Mouse (Mus musculus) heart, postnatal 0 days (tissue): ENCODE results near the gene Slc22a21. TPM values are rescaled to one million over a fixed set of nuclear protein-coding genes. Genes with fewer than 3 reads are reported as not detected.
"Not testable (repeated sequence)": the region's sequence is repeated elsewhere in the genome, so short reads cannot be mapped to it uniquely, and the experiment has no call there.

Experiments used
- ATAC-seq: fragments of 200-750 bp; cut with Nextera tagmentation; 2 replicates; pipeline ENCODE4 v1.8.0; 2017; ENCODE audit warnings: low read depth, moderate number of reproducible peaks, moderate library complexity; ENCODE audit not compliant: insufficient read depth
- DNase-seq: peaks from one replicate; pipeline ENCODE4 v3.0.0-alpha.2; 2016; ENCODE audit warnings: low spot score
- H3K27ac ChIP-seq: fragments of 300-500 bp; sonication (generic); 2 replicates; pipeline ENCODE4 v1.5.1; 2014; ENCODE audit warnings: low read depth, mild to moderate bottlenecking
- H3K27me3 ChIP-seq: fragments of 300-500 bp; sonication (generic); 2 replicates; pipeline ENCODE4 v1.6.1; 2014; ENCODE audit warnings: low read length, mixed read lengths; ENCODE audit not compliant: control insufficient read depth, insufficient read depth
- H3K36me3 ChIP-seq: fragments of 300-500 bp; sonication (generic); replicated peaks from 2 replicates; pipeline ENCODE4 v1.6.1; 2014; ENCODE audit warnings: low read length, mixed read lengths; ENCODE audit not compliant: control insufficient read depth, insufficient read depth
- H3K4me1 ChIP-seq: fragments of 300-500 bp; sonication (generic); 2 replicates; pipeline ENCODE4 v1.6.1; 2014; ENCODE audit warnings: antibody characterized with exemption; ENCODE audit not compliant: control insufficient read depth, insufficient read depth
- H3K4me2 ChIP-seq: fragments of 300-500 bp; sonication (generic); 2 replicates; pipeline ENCODE4 v1.6.1; 2014; ENCODE audit warnings: low read depth, mild to moderate bottlenecking, low read length, moderate library complexity
- H3K4me3 ChIP-seq: fragments of 300-500 bp; sonication (generic); 2 replicates; pipeline ENCODE4 v1.5.1; 2014; ENCODE audit warnings: low read depth, low read length
- H3K9ac ChIP-seq: fragments of 300-500 bp; sonication (generic); replicated peaks from 2 replicates; pipeline ENCODE4 v1.6.1; 2014; ENCODE audit warnings: low read depth, low read length, mixed read lengths
- H3K9me3 ChIP-seq: fragments of 300-500 bp; sonication (generic); replicated peaks from 2 replicates; pipeline ENCODE4 v1.6.1; 2016; ENCODE audit warnings: low read length; ENCODE audit not compliant: control insufficient read depth
- CTCF ChIP-seq: IDR thresholded peaks from 2 replicates; pipeline ENCODE4 v1.5.1; 2016; ENCODE audit warnings: antibody characterized with exemption, control low read depth, low read depth
- EP300 ChIP-seq: IDR thresholded peaks from 2 replicates; pipeline ENCODE4 v1.6.1; 2016; ENCODE audit warnings: antibody characterized with exemption, low read depth
- WGBS: fragments of 180-500 bp; shearing (Covaris S2); extraction: QIAGEN DNeasy Blood & Tissue Kit; methylation state at CpG from one replicate; pipeline ENCODE4 v1.1.7; 2014; 5-methylcytosine and 5-hydroxymethylcytosine counted together
- polyA plus RNA-seq: library from polyadenylated mRNA; unstranded; fragments of >200 nt; fragmentation: Nextera tagmentation; extraction: Ambion mirVana; gene quantifications from 2 replicates; pipeline ENCODE4 v1.2.1, GENCODE M21; 2015
- total RNA-seq: library from RNA; depleted of rRNA; stranded (reverse); fragments of >200 nt; gene quantifications from 2 replicates; pipeline ENCODE4 v1.2.3, GENCODE M21; 2014; ENCODE audit warnings: low replicate concordance

Gene Slc22a21
- total and polyA plus RNA-seq, 2 experiments from 2014 or later = 1.5 to 3.2 TPM

DNA sequence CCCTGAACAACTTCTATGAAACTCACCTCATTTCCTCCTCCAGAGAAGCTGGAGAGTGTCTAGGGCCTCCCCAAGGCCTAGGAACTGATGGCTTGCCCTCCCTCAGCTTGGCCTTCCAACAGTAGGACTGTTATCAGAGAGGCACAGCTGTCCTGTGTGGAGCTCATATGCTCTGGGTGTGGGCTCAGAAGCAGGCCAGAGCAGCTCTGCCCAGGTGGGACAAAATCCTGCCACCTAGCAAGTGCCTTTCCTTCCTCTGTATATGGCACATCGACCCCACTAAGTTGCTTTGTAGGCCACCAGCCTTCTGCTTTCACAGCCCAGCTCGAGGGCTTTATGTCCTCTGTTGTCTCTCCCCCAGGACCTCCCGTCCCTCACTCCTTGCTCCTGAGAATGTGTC lies 24.6 kb upstream of the Slc22a21 start:
- Histone ChIP-seq H3K27me3 (0 out of 2 replicates have a peak, but pooled peaks cover 6% of the 10 kb centered on the region), H3K4me3 (no peak overlapping the region), H3K9ac (no peak overlapping the region), H3K9me3 (no peaks in the 10 kb centered on the region), H3K27ac (no peak overlapping the region), H3K4me2 (no peak overlapping the region), H3K4me1 (peaks cover 3% of the 10 kb centered on the region; the same call in 1 of the 2 replicates), H3K36me3 (no peaks in the 10 kb centered on the region)
- DNase-seq (no peak), ATAC-seq (no peak)
- TF ChIP-seq EP300 (no peak), CTCF (no peak)
- 78% methylated on average over 3 of the region's 3 CpGs for WGBS

DNA sequence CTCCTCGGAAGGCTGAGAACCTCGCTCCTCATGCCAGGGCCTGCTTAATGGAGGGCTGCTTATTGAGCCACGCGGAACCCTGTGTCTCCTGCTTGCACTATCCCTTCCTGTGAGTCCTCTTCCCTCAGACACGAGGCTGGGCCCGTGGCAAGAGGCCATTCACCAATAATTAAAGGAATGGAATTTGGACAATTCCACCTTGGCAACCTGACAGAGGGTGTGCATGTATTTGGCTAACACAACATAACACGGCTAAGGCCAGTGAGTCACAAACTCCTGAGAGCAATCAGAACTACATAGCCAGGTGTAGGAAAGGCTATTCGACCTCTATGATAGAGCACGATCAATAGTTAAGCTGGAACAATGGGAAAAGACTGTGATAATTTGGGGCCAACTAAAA lies 24.1 kb upstream of the Slc22a21 start:
- H3K4me1 ChIP-seq = peaks cover 3% of the 10 kb centered on the region; the same call in 1 of the 2 replicates
- no peak overlapping the region for H3K27ac ChIP-seq
- 0 out of 2 replicates have a peak, but pooled peaks have one; percentile 21 for ATAC-seq
- no peaks in the 10 kb centered on the region for H3K9me3 ChIP-seq
- H3K4me3 ChIP-seq = no peak overlapping the region
- H3K27me3 ChIP-seq = 0 out of 2 replicates have a peak, but pooled peaks cover 7% of the 10 kb centered on the region
- no peak for DNase-seq
- H3K36me3 ChIP-seq = no peaks in the 10 kb centered on the region
- WGBS = 55% methylated on average over 9 of the region's 9 CpGs
- TF ChIP-seq CTCF (no peak), EP300 (no peak)
- no peak overlapping the region for H3K4me2 ChIP-seq
- no peak overlapping the region for H3K9ac ChIP-seq

DNA sequence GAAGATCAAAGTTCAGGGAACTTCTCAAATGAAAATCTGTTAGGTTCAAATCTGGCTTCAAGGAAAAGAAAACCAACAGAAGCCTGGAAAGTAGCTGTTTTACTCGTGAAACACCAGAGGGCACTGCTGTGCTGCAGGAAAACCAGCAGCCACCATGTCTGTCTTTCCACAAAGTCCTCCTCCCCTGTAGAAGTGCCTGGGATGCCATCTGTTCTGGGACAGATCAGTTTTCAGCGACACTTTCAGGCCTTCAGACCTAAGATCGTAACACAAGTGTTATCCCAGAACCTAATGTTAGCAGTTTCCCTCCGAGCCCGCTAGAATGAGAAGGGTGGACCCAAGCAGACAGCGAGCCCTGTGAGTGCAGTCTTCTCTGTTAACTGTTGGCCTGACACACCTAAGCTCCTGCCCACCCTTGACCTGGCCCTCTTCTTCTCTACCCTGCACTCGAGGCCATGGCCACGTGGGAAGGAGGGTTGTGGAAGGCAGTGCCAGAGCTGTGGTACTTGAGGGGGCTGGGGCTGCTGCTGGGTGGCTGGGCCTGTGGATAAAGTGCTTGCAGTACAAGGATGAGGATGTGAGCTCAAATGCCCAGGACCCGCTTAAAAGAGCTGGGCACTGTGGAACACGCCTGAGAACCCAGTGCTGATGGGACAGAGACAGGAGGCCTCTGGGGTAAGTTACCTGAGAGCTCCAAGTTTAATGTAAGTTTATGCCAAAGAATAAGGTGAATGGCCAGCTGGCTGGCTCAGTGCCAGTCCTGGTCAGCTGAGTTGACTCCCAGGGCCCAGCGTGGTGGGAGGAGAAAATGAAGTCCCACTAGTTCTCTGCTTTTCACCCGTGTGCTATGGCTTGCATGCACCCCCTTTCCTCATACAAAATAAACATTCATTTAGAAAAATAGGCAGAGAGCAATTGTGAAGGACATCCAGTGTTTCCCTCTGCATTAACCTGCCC lies 22.9 kb upstream of the Slc22a21 start:
- H3K4me3 ChIP-seq, H3K4me2 ChIP-seq, H3K27ac ChIP-seq, H3K4me1 ChIP-seq, H3K9ac ChIP-seq, H3K36me3 ChIP-seq, H3K27me3 ChIP-seq, H3K9me3 ChIP-seq: not testable (repeated sequence)
- ATAC-seq (peak; percentile 52; the same call in 1 of the 2 replicates), DNase-seq (peak; percentile 74)
- TF ChIP-seq CTCF = peak; percentile 83
- 32% methylated on average over 12 of the region's 12 CpGs for WGBS

DNA sequence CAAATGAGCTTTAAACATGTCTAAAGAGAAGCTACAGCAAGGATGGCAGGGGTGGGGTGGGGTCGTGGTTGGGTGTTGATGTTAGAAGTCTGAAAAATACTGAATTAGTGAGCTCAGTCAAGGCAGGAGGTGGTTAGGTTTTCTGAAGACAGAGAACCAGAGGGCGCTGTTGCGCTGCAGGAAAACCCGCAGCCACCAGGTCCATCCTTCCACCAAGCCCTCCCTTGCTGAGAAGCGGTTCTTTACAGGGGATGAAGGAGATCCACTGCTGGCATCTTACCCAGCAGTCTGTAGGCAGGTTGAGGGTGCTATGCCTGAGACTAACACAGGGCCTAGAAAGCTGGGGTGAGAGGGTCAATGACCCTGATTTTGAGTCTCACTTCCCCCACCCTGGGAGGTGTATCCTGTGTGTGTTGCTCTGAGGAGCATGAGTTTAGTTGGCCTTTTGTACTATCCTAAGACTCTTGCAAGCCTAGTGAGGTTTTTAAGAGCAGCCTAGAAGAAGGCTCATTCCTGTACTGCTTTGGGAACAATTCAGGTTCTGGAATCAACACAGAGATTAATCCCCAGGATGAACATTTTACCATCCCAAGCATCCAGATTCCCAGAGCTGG lies 22.1 kb upstream of the Slc22a21 start:
- 8% methylated on average over 5 of the region's 5 CpGs for WGBS
- H3K27ac ChIP-seq = no peak overlapping the region
- H3K9me3 ChIP-seq = no peaks in the 10 kb centered on the region
- peaks cover 3% of the 10 kb centered on the region; the same call in 1 of the 2 replicates for H3K4me1 ChIP-seq
- H3K4me3 ChIP-seq = no peak overlapping the region
- peak; percentile 62; the same call in 1 of the 2 replicates for ATAC-seq
- TF ChIP-seq EP300 (no peak), CTCF (peak; percentile 68)
- no peak overlapping the region for H3K4me2 ChIP-seq
- peak; percentile 56 for DNase-seq
- no peaks in the 10 kb centered on the region for H3K36me3 ChIP-seq
- H3K27me3 ChIP-seq = 0 out of 2 replicates have a peak, but pooled peaks cover 7% of the 10 kb centered on the region
- no peak overlapping the region for H3K9ac ChIP-seq

DNA sequence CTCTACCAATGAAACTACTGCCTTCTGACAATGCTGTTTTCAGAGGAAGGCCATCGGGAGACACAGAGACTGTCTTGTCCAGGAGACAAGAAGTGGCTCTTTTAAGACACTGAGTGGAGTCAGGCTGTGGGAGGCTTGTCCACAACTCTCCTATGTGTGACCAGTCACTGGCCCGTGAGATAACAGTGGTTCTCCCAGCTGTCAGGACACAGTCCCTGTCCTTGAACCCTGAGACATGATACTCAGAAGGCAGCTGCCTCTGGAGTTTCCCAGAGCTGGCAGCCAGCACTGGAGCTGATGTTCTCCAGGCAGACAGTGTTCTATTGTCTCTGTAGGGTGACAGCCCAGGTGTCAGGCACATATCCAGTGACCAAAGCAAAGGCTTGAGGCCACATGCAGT lies 17.5 kb upstream of the Slc22a21 start:
- Histone ChIP-seq H3K27me3 (0 out of 2 replicates have a peak, but pooled peaks cover 7% of the 10 kb centered on the region), H3K4me3 (no peak overlapping the region), H3K4me2 (no peak overlapping the region), H3K9me3 (no peaks in the 10 kb centered on the region), H3K9ac (no peak overlapping the region), H3K27ac (no peak overlapping the region), H3K36me3 (no peaks in the 10 kb centered on the region), H3K4me1 (no peaks in the 10 kb centered on the region)
- ATAC-seq = no peak
- WGBS = 34% methylated on average over 2 of the region's 2 CpGs
- TF ChIP-seq CTCF (no peak), EP300 (no peak)
- DNase-seq = no peak
